ENCODE assay signal across 23 mouse cellular contexts in genomic region chr4:77316644-77317043, GRCm38 (mm10).
DNase-seq lines count a peak whose midpoint lies in the region; ATAC-seq and TF ChIP-seq lines count a peak whose summit lies in the region.
"Had no signal": no experiment of that assay in that cellular context is flagged by ENCODE, and none has a peak within 500 bp of the region (broad histone marks: within the 10 kb centered on the region; RNA-seq: fewer than 3 reads in every experiment).

No protein-coding gene starts in this region.

- no peak overlapping the region for H3K27ac ChIP-seq in forebrain, embryonic 11.5 days (ENCODE audit: low read depth, low read length)
- H3K27ac ChIP-seq in forebrain, embryonic 10.5 days, result no peak overlapping the region
- peak overlapping the region; percentile 11; the same call in 1 of the 2 replicates for H3K27ac ChIP-seq in embryonic fibroblast, embryonic 13.5 days (ENCODE audit: insufficient read depth, low read length)
- H3K27ac ChIP-seq in midbrain, embryonic 13.5 days, result no peak overlapping the region
- H3K27ac ChIP-seq in liver, postnatal 0 days (ENCODE audit: low read depth), result no peak overlapping the region
- H3K27ac ChIP-seq: embryonic facial prominence, embryonic 15.5 days; macrophage had no signal

- H3K36me3 ChIP-seq in forebrain, embryonic 11.5 days (ENCODE audit: control insufficient read depth, insufficient read depth, low read length), result no peaks in the 10 kb centered on the region
- H3K36me3 ChIP-seq in forebrain, embryonic 10.5 days (replicated peaks), result no peaks in the 10 kb centered on the region
- no peaks in the 10 kb centered on the region for H3K36me3 ChIP-seq in midbrain, embryonic 13.5 days
- no peaks in the 10 kb centered on the region for H3K36me3 ChIP-seq in liver, postnatal 0 days (replicated peaks; ENCODE audit: insufficient read depth, low read length)
- H3K36me3 ChIP-seq: embryonic facial prominence, embryonic 15.5 days had no signal

- no peaks in the 10 kb centered on the region for H3K27me3 ChIP-seq in forebrain, embryonic 11.5 days (ENCODE audit: control insufficient read depth, insufficient read depth, low read length)
- H3K27me3 ChIP-seq in forebrain, embryonic 10.5 days (ENCODE audit: poor library complexity, severe bottlenecking), result no peaks in the 10 kb centered on the region
- no peaks in the 10 kb centered on the region for H3K27me3 ChIP-seq in midbrain, embryonic 13.5 days
- H3K27me3 ChIP-seq in liver, postnatal 0 days (ENCODE audit: insufficient read depth, low read length), result no peaks in the 10 kb centered on the region
- H3K27me3 ChIP-seq: CH12.LX; embryonic facial prominence, embryonic 15.5 days had no signal

- TF ChIP-seq CTCF in embryonic fibroblast, embryonic 13.5 days (IDR thresholded peaks at IDR 0.05; ENCODE audit: borderline replicate concordance, insufficient read depth, low read length), result no peak
- TF ChIP-seq CTCF in liver, postnatal 0 days (IDR thresholded peaks at IDR 0.05; ENCODE audit: low read depth), result no peak

- H3K4me1 ChIP-seq in forebrain, embryonic 11.5 days (replicated peaks; ENCODE audit: control insufficient read depth, insufficient read depth, low read length), result no peaks in the 10 kb centered on the region
- peaks cover 5% of the 10 kb centered on the region; the same call in 1 of the 2 replicates for H3K4me1 ChIP-seq in forebrain, embryonic 10.5 days
- H3K4me1 ChIP-seq in embryonic fibroblast, embryonic 13.5 days (ENCODE audit: control insufficient read depth, insufficient read depth, low read length), result no peaks in the 10 kb centered on the region
- peaks cover 11% of the 10 kb centered on the region for H3K4me1 ChIP-seq in midbrain, embryonic 13.5 days (replicated peaks)
- H3K4me1 ChIP-seq in liver, postnatal 0 days (ENCODE audit: insufficient read depth), result no peaks in the 10 kb centered on the region
- H3K4me1 ChIP-seq: embryonic facial prominence, embryonic 15.5 days had no signal

- no peak overlapping the region for H3K4me2 ChIP-seq in forebrain, embryonic 11.5 days (ENCODE audit: low read depth, low read length, severe bottlenecking)
- H3K4me2 ChIP-seq in midbrain, embryonic 13.5 days (replicated peaks), result no peak overlapping the region
- H3K4me2 ChIP-seq in liver, postnatal 0 days (ENCODE audit: low read depth, low read length), result no peak overlapping the region
- H3K4me2 ChIP-seq: embryonic facial prominence, embryonic 15.5 days; liver, embryonic 11.5 days; lung, embryonic 14.5 days had no signal

- no peak for DNase-seq in forebrain, embryonic 11.5 days (ENCODE audit: low spot score)
- no peak for DNase-seq in forebrain, embryonic 10.5 days (ENCODE audit: extremely low spot score, low spot score)
- DNase-seq in liver, postnatal 0 days, result no peak
- no peak for DNase-seq in cerebellum, postnatal 4 days (ENCODE audit: low spot score in 2 of 2)
- no peak for DNase-seq in spleen, postnatal 4 days (ENCODE audit: low spot score in 2 of 2)
- DNase-seq: adrenal gland, adult 8-10 months; cerebellum, adult 2 months; gastrocnemius, postnatal 25 days; kidney, adult 9 months; kidney, postnatal 4 days; layer of hippocampus, postnatal 36 days; left cerebral cortex, postnatal 4 days; lung, embryonic 14.5 days; right cerebral cortex, postnatal 4 days; thymus, postnatal 4 days had no signal

- 46% methylated on average over 2 of the region's 2 CpGs for WGBS in forebrain, embryonic 11.5 days
- 79% methylated on average over 2 of the region's 2 CpGs for WGBS in forebrain, embryonic 10.5 days
- 27% methylated on average over 2 of the region's 2 CpGs for WGBS in midbrain, embryonic 13.5 days
- 47% methylated on average over 2 of the region's 2 CpGs for WGBS in liver, postnatal 0 days (ENCODE audit: insufficient replicate concordance)

- peak; percentile 75 for ATAC-seq in forebrain, embryonic 11.5 days (replicated peaks; ENCODE audit: low FRiP score)
- ATAC-seq in hematopoietic stem cell, adult 5-6 weeks (replicated peaks in 1 of 2; ENCODE audit: insufficient read depth in 1 of 2, low FRiP score in 2 of 2, low TSS enrichment in 1 of 2, low read depth in 1 of 2, poor library complexity in 2 of 2, severe bottlenecking in 2 of 2), result peak; percentile 80 to 94
- peak; percentile 87 for ATAC-seq in midbrain, embryonic 13.5 days
- no peak for ATAC-seq in liver, postnatal 0 days

- no peak for TF ChIP-seq EP300 in liver, postnatal 0 days (IDR thresholded peaks at IDR 0.05; ENCODE audit: low read depth)

- no peak for TF ChIP-seq POLR2A in embryonic fibroblast, embryonic 13.5 days (IDR thresholded peaks at IDR 0.05; ENCODE audit: low read depth, low read length)

- H3K9ac ChIP-seq in forebrain, embryonic 11.5 days (ENCODE audit: low read length), result no peak overlapping the region
- no peak overlapping the region for H3K9ac ChIP-seq in midbrain, embryonic 13.5 days (replicated peaks)
- H3K9ac ChIP-seq in liver, postnatal 0 days (replicated peaks), result no peak overlapping the region
- H3K9ac ChIP-seq: embryonic facial prominence, embryonic 15.5 days; lung, embryonic 14.5 days had no signal

- no peaks in the 10 kb centered on the region for H3K9me3 ChIP-seq in forebrain, embryonic 11.5 days (ENCODE audit: control insufficient read depth, low read length)
- no peaks in the 10 kb centered on the region for H3K9me3 ChIP-seq in forebrain, embryonic 10.5 days
- H3K9me3 ChIP-seq in midbrain, embryonic 13.5 days, result no peaks in the 10 kb centered on the region
- no peaks in the 10 kb centered on the region for H3K9me3 ChIP-seq in liver, postnatal 0 days (ENCODE audit: low read length)
- H3K9me3 ChIP-seq: embryonic facial prominence, embryonic 15.5 days had no signal

- no peak overlapping the region for H3K4me3 ChIP-seq in forebrain, embryonic 11.5 days (ENCODE audit: low read depth, low read length)
- H3K4me3 ChIP-seq in forebrain, embryonic 10.5 days, result no peak overlapping the region
- H3K4me3 ChIP-seq in embryonic fibroblast, embryonic 13.5 days (ENCODE audit: insufficient read depth, low read length), result no peak overlapping the region
- no peak overlapping the region for H3K4me3 ChIP-seq in midbrain, embryonic 13.5 days (replicated peaks)
- no peak overlapping the region for H3K4me3 ChIP-seq in liver, postnatal 0 days (ENCODE audit: low read depth, low read length)
- H3K4me3 ChIP-seq: embryonic facial prominence, embryonic 15.5 days; myocyte had no signal
